Mouse (Mus musculus): ENCODE results near the gene Skil. TPM values are rescaled to one million over a fixed set of nuclear protein-coding genes. Genes with fewer than 3 reads are reported as not detected.
A peak's percentile ranks its signal among the peaks of the same experiment; 100 is the strongest.

The Skil gene
- polyA plus RNA-seq (2016; fragmentation: Nextera tagmentation; extraction: Ambion mirVana) = 49.6 and 53.3 TPM in 2 replicates

- Histone ChIP-seq H3K27ac (replicated peaks) (peak within 1 kb of the TSS; percentile 100), H3K4me1 (peaks cover 28% of the 10 kb centered on the region), H3K4me2 (replicated peaks) (peak within 1 kb of the TSS; percentile 75), H3K27me3 (no peaks in the 10 kb centered on the region), H3K36me3 (0 out of 2 replicates have a peak, but pooled peaks cover 10% of the 10 kb centered on the region), H3K9ac (replicated peaks) (peak within 1 kb of the TSS; percentile 96), H3K4me3 (peak within 1 kb of the TSS; percentile 98), H3K9me3 (no peaks in the 10 kb centered on the region)
- peak; percentile 93 for ATAC-seq (ENCODE audit: low FRiP score, low read depth)
- WGBS = under 1% methylated on average over 50 of the region's 109 CpGs
These were observed at the start of gene Skil for GRCm38 (mm10) chr3:31094531-31095178. Gene Skil, plus strand, starts transcription at chr3:31095058.

GRCm38 (mm10) chr3:31047263-31047662, 47.6 kb upstream of the Skil start:
- no peak for ATAC-seq (ENCODE audit: low FRiP score, low read depth)

DNA sequence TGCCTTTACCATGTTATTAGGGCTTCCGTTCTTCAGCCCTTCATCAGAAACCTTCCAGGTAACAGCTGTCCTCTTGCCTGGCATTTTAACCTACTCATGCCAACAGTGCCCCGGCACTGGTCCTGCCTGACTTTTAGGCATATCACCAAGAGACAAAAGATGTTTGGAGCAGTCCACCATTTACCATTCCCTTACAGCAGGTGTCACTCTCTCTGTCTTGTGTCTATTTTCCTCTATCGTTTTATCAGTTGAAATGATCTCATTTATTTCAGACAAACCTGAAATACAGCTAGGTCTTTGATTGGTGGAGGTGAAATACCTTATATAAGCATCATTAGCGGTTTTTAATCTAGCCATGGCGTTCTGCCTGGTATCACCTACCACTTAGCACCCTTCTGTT, 45.8 kb upstream of the Skil start:
- ATAC-seq (ENCODE audit: low FRiP score, low read depth) = no peak
- Histone ChIP-seq H3K9me3 (no peaks in the 10 kb centered on the region), H3K9ac (replicated peaks) (no peak overlapping the region), H3K27me3 (no peaks in the 10 kb centered on the region), H3K36me3 (peaks cover 8% of the 10 kb centered on the region), H3K27ac (replicated peaks) (no peak overlapping the region), H3K4me2 (replicated peaks) (no peak overlapping the region), H3K4me3 (no peak overlapping the region), H3K4me1 (peaks cover 4% of the 10 kb centered on the region; the same call in 1 of the 2 replicates)
- 90% methylated on average over 5 of the region's 5 CpGs for WGBS

More at GRCm38 (mm10) chr3:31047263-31047662, 47.6 kb upstream of the Skil start:
- 79% methylated on average over 3 of the region's 3 CpGs for WGBS
- Histone ChIP-seq H3K4me1 (peaks cover 4% of the 10 kb centered on the region; the same call in 1 of the 2 replicates), H3K27ac (replicated peaks) (no peak overlapping the region), H3K9ac (replicated peaks) (no peak overlapping the region), H3K4me2 (replicated peaks) (no peak overlapping the region), H3K27me3 (no peaks in the 10 kb centered on the region), H3K9me3 (no peaks in the 10 kb centered on the region), H3K36me3 (peaks cover 8% of the 10 kb centered on the region), H3K4me3 (no peak overlapping the region)

GRCm38 (mm10) chr3:31050375-31050774, 44.5 kb upstream of the Skil start:
- Histone ChIP-seq H3K27me3 (no peaks in the 10 kb centered on the region), H3K9me3 (no peaks in the 10 kb centered on the region), H3K4me2 (replicated peaks) (no peak overlapping the region), H3K4me3 (no peak overlapping the region), H3K4me1 (peaks cover 4% of the 10 kb centered on the region; the same call in 1 of the 2 replicates), H3K9ac (replicated peaks) (no peak overlapping the region), H3K27ac (replicated peaks) (no peak overlapping the region), H3K36me3 (peaks cover 8% of the 10 kb centered on the region)
- WGBS = 56% methylated on average over 7 of the region's 7 CpGs
- peak; percentile 70; the same call in 1 of the 2 replicates for ATAC-seq (ENCODE audit: low FRiP score, low read depth)

DNA sequence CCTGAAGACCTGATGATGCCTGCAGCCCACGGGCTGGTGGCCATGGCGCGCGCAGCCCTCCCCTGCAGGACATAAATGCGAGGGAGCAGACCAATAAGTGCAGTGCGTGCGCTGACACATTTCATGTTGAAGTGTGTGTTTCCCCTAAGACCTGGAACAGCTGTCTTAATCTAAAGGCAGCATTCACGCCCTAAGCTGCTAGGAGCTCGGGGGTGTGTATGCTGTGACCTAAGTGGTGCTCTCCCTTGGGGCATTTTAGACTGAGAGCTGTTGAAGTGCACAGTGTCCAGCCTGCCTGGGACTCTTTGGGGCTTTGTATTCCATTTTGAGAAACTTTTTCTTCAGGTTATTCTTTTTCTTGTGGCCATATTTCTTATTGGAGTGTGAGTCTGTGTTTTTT, 43.1 kb upstream of the Skil start:
- Histone ChIP-seq H3K4me3 (no peak overlapping the region), H3K27me3 (no peaks in the 10 kb centered on the region), H3K9me3 (no peaks in the 10 kb centered on the region), H3K4me2 (replicated peaks) (no peak overlapping the region), H3K9ac (replicated peaks) (no peak overlapping the region), H3K4me1 (peaks cover 4% of the 10 kb centered on the region), H3K27ac (replicated peaks) (no peak overlapping the region), H3K36me3 (peaks cover 8% of the 10 kb centered on the region)
- no peak for ATAC-seq (ENCODE audit: low FRiP score, low read depth)
- 78% methylated on average over 9 of the region's 9 CpGs for WGBS

DNA sequence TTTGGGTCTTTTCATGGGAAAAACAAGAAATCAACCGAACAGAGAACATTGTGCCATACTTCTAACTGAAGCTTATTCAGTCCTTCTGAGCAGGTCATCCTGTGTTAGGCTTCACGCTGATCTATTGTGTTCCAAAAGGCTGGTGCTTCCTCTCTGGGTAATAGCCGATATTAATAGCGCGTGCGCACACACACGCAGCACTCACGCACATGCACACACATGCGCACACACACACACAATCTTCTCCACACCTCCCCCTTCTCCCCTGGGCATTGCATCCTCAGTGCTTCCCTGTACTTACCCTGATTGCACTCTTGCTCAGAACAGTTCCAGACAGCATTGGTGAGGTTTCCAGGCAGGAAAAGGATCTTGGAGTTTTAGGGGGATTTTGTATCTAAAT, 41.7 kb upstream of the Skil start:
- H3K4me3 ChIP-seq = no peak overlapping the region
- ATAC-seq (ENCODE audit: low FRiP score, low read depth) = no peak
- peaks cover 8% of the 10 kb centered on the region for H3K36me3 ChIP-seq
- peaks cover 7% of the 10 kb centered on the region for H3K4me1 ChIP-seq
- WGBS = 87% methylated on average over 9 of the region's 9 CpGs
- H3K9ac ChIP-seq (replicated peaks) = no peak overlapping the region
- no peaks in the 10 kb centered on the region for H3K27me3 ChIP-seq
- H3K9me3 ChIP-seq = no peaks in the 10 kb centered on the region
- H3K4me2 ChIP-seq (replicated peaks) = no peak overlapping the region
- no peak overlapping the region for H3K27ac ChIP-seq (replicated peaks)

GRCm38 (mm10) chr3:31054888-31055287, 40.0 kb upstream of the Skil start:
- Histone ChIP-seq H3K36me3 (peaks cover 4% of the 10 kb centered on the region; the same call in 1 of the 2 replicates), H3K4me1 (peaks cover 7% of the 10 kb centered on the region), H3K27ac (replicated peaks) (no peak overlapping the region), H3K9me3 (no peaks in the 10 kb centered on the region), H3K4me3 (no peak overlapping the region), H3K4me2 (replicated peaks) (no peak overlapping the region), H3K9ac (replicated peaks) (no peak overlapping the region), H3K27me3 (no peaks in the 10 kb centered on the region)
- ATAC-seq (ENCODE audit: low FRiP score, low read depth) = no peak
- WGBS = 98% methylated on average over 8 of the region's 8 CpGs

DNA sequence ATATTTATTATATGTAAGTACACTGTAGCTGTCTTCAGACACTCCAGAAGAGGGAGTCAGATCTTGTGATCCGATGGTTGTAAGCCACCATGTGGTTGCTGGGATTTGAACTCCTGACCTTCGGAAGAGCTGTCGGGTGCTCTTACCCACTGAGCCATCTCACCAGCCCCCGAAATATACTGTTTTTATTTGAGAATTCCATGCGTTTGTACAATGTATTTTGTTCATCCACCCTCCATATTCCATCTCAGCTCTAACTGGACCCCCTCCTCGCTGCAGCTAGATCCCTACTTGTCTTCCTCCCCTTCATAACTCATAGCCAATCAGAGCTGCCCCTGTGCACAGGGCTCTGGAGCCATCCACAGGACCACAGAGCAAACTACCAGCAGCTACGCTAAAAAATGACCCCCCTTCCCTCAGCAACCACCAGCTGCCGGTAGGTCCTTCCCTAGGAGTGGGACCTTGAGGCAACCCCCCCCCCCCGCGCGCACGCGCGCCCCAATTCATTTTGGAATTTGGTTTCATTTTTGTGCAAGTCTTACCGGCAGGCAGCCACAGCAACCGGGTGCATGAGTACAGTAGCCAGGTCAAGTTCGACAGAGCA, 38.7 kb upstream of the Skil start:
- Histone ChIP-seq H3K27ac (replicated peaks) (no peak overlapping the region), H3K36me3 (no peaks in the 10 kb centered on the region), H3K4me2 (replicated peaks) (peak overlapping the region; percentile 52), H3K4me3 (peak overlapping the region; percentile 36), H3K4me1 (peaks cover 3% of the 10 kb centered on the region; the same call in 1 of the 2 replicates), H3K9ac (replicated peaks) (no peak overlapping the region), H3K27me3 (no peaks in the 10 kb centered on the region), H3K9me3 (no peaks in the 10 kb centered on the region)
- WGBS = 36% methylated on average over 17 of the region's 17 CpGs
- ATAC-seq (ENCODE audit: low FRiP score, low read depth) = peak; percentile 57

DNA sequence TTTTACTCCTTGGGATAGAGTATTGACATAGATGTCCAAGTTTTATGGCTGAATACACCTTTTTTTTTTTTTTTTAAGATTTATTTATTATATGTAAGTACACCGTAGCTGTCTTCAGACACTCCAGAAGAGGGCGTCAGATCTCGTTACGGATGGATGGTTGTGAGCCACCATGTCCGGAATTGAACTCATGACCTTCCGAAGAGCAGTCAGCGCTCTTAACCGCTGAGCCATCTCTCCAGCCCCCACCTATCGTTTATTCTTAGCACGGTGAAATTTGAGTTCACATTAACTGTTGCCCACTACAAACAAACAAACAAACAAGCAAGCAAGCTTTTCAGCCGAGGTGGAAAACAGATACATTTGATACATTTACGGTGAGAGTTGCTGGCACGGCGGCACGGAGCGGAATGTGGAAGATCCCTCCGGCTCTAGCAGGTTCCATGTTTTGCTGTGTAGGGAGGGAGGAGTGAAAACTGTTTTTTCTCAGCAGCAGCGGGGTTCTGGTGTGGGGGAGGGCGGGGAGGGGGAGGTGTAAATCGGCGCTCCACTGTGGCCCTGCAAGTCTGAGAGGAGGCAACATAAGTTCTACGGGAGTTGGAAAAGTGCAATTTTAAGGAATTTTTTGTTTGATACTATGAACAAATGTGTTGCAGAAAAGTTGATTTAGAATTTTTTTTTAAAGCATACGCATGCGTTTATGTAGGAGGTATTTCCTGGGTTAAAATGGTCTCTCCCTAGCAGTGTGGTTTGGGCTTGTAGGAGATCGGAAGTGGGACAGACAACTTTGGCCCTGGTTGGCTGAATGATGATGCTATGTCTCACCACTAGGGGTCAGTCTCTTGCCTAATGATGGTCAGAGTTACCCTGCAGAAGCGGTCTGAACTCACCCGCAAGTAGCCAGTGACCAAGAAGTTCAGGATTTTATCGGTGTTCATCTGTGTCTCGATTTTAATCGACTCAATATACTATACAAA, 37.9 kb upstream of the Skil start:
- ATAC-seq (ENCODE audit: low FRiP score, low read depth) = peak; percentile 84
- Histone ChIP-seq H3K9me3 (no peaks in the 10 kb centered on the region), H3K4me3 (peak overlapping the region; percentile 36), H3K4me1 (peaks cover 3% of the 10 kb centered on the region; the same call in 1 of the 2 replicates), H3K36me3 (no peaks in the 10 kb centered on the region), H3K27me3 (no peaks in the 10 kb centered on the region), H3K9ac (replicated peaks) (0 out of 2 replicates have a peak overlapping the region, but pooled peaks have one; percentile 34), H3K27ac (replicated peaks) (0 out of 2 replicates have a peak overlapping the region, but pooled peaks have one; percentile 30), H3K4me2 (replicated peaks) (peak overlapping the region; percentile 52)
- 6% methylated on average over 30 of the region's 30 CpGs for WGBS

- 83% methylated on average over 8 of the region's 8 CpGs for WGBS
- no peaks in the 10 kb centered on the region for H3K36me3 ChIP-seq
- peaks cover 3% of the 10 kb centered on the region; the same call in 1 of the 2 replicates for H3K4me1 ChIP-seq
- ATAC-seq (ENCODE audit: low FRiP score, low read depth) = no peak
- no peak overlapping the region for H3K4me2 ChIP-seq (replicated peaks)
- no peaks in the 10 kb centered on the region for H3K27me3 ChIP-seq
- H3K9ac ChIP-seq (replicated peaks) = no peak overlapping the region
- H3K9me3 ChIP-seq = no peaks in the 10 kb centered on the region
- no peak overlapping the region for H3K27ac ChIP-seq (replicated peaks)
- H3K4me3 ChIP-seq = no peak overlapping the region
These were observed 34.1 kb upstream of the Skil start for GRCm38 (mm10) chr3:31060745-31061102.

DNA sequence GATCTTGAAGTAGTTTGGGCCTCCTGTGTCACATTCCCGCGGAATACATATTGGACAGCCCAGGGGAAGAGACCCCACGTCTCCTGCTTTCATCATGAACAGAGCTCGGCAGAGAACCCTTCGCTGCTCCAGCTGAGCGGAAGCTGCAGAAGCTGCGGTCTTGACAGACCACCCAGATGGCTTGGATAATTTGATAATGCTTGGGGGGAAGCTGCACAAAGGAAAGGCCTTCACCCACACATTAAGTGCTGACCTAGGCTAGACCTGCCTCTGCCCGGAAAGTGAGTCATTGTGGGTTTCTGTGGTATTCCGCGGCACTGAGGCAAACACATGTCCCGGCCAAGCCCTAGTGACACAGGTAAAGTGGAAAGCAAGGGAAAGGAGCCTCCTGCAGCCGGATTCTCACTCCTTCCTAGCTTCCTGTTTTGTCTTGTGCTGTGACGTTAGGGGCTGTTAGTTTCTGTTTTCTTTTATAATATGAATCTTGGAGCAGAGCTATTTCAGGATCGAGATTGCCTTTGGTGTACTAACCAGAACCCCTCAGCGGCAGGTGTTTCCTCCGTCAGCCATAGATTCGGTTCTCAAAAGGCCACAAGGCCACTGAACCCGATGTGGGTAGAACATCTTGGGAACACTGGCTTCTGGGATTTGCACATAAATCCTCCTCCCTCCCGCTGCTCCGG, 33.6 kb upstream of the Skil start:
- Histone ChIP-seq H3K9ac (replicated peaks) (no peak overlapping the region), H3K4me3 (no peak overlapping the region), H3K4me2 (replicated peaks) (no peak overlapping the region), H3K4me1 (peaks cover 3% of the 10 kb centered on the region; the same call in 1 of the 2 replicates), H3K27me3 (no peaks in the 10 kb centered on the region), H3K27ac (replicated peaks) (no peak overlapping the region), H3K36me3 (no peaks in the 10 kb centered on the region), H3K9me3 (no peaks in the 10 kb centered on the region)
- WGBS = 74% methylated on average over 20 of the region's 20 CpGs
- no peak for ATAC-seq (ENCODE audit: low FRiP score, low read depth)

Data from midbrain, embryonic 12.5 days (tissue).